Mouse (Mus musculus) stomach, postnatal 0 days (tissue): ENCODE measurements around the gene Fgfr2. TPM values are rescaled to one million over a fixed set of nuclear protein-coding genes. Genes with fewer than 3 reads are reported as not detected.
"Not testable (repeated sequence)": the region's sequence is repeated elsewhere in the genome, so short reads cannot be mapped to it uniquely, and the experiment has no call there.

Experiments used
- ATAC-seq: fragments of 200-750 bp; cut with Nextera tagmentation; 2 replicates; pipeline ENCODE4 v1.8.0; 2017; ENCODE audit not compliant: low FRiP score, low TSS enrichment
- DNase-seq: peaks from one replicate; pipeline ENCODE4 v3.0.0-alpha.2; 2016; ENCODE audit warnings: low spot score
- H3K27ac ChIP-seq: fragments of 300-500 bp; sonication (generic); replicated peaks from 2 replicates; pipeline ENCODE4 v1.5.1; 2014; ENCODE audit warnings: mild to moderate bottlenecking, control low read depth
- H3K27me3 ChIP-seq: fragments of 300-500 bp; sonication (generic); 2 replicates; pipeline ENCODE4 v1.6.1; 2014; ENCODE audit warnings: low read length; ENCODE audit not compliant: control insufficient read depth, insufficient read depth
- H3K36me3 ChIP-seq: fragments of 300-500 bp; sonication (generic); 2 replicates; pipeline ENCODE4 v1.6.1; 2014; ENCODE audit warnings: low read length, mixed read lengths; ENCODE audit not compliant: control insufficient read depth, insufficient read depth
- H3K4me1 ChIP-seq: fragments of 300-500 bp; sonication (generic); replicated peaks from 2 replicates; pipeline ENCODE4 v1.6.1; 2014; ENCODE audit warnings: antibody characterized with exemption; ENCODE audit not compliant: control insufficient read depth, insufficient read depth
- H3K4me2 ChIP-seq: fragments of 300-500 bp; sonication (generic); replicated peaks from 2 replicates; pipeline ENCODE4 v1.6.1; 2014; ENCODE audit warnings: low read depth, mild to moderate bottlenecking, control low read depth, moderate library complexity
- H3K4me3 ChIP-seq: fragments of 300-500 bp; sonication (generic); 2 replicates; pipeline ENCODE4 v1.5.1; 2014; ENCODE audit warnings: low read depth, low read length, control low read depth
- H3K9ac ChIP-seq: fragments of 300-500 bp; sonication (generic); 2 replicates; pipeline ENCODE4 v1.6.1; 2014; ENCODE audit warnings: mild to moderate bottlenecking, low read length, control low read depth, mixed read lengths
- H3K9me3 ChIP-seq: fragments of 300-500 bp; sonication (generic); 2 replicates; pipeline ENCODE4 v1.6.1; 2016; ENCODE audit warnings: low read length; ENCODE audit not compliant: control insufficient read depth
- CTCF ChIP-seq: IDR thresholded peaks from 2 replicates; pipeline ENCODE4 v1.5.1; 2016; ENCODE audit warnings: antibody characterized with exemption, low read depth, mild to moderate bottlenecking, moderate library complexity
- EP300 ChIP-seq: optimal IDR thresholded peaks from 2 replicates; pipeline ENCODE3; 2016; ENCODE audit warnings: antibody characterized with exemption
- WGBS: fragments of 180-500 bp; shearing (Covaris S2); extraction: QIAGEN DNeasy Blood & Tissue Kit; methylation state at CpG from one replicate; pipeline ENCODE4 v1.1.7; 2014; 5-methylcytosine and 5-hydroxymethylcytosine counted together
- polyA plus RNA-seq: library from polyadenylated mRNA; unstranded; fragments of >200 nt; fragmentation: Nextera tagmentation; extraction: Ambion mirVana; gene quantifications from 2 replicates; pipeline ENCODE4 v1.2.1, GENCODE M21; 2015

Fgfr2 gene
- polyA plus RNA-seq, 1 experiment from 2014 or later = 60.8 TPM

- ATAC-seq = no peak
- Histone ChIP-seq H3K27ac (no peak overlapping the region), H3K4me3 (no peak overlapping the region), H3K4me1 (no peaks in the 10 kb centered on the region; the same call in 1 of the 2 replicates), H3K9me3 (no peaks in the 10 kb centered on the region), H3K9ac (no peak overlapping the region), H3K4me2 (no peak overlapping the region), H3K36me3 (no peaks in the 10 kb centered on the region), H3K27me3 (no peaks in the 10 kb centered on the region)
- TF ChIP-seq CTCF = no peak
- no peak for TF ChIP-seq EP300
- WGBS = 54% methylated on average over 5 of the region's 5 CpGs
- no peak for DNase-seq
Observed at GRCm38 (mm10) chr7:132447558-132447957, 675.6 kb downstream of the Fgfr2 start.

GRCm38 (mm10) chr7:132446841-132447240 is 676.3 kb downstream of the Fgfr2 start:
- no peak for ATAC-seq
- Histone ChIP-seq H3K4me1 (no peaks in the 10 kb centered on the region; the same call in 1 of the 2 replicates), H3K27ac (0 out of 2 replicates have a peak overlapping the region, but pooled peaks have one; percentile 56), H3K4me3 (no peak overlapping the region), H3K27me3 (no peaks in the 10 kb centered on the region), H3K36me3 (no peaks in the 10 kb centered on the region), H3K4me2 (no peak overlapping the region), H3K9ac (no peak overlapping the region), H3K9me3 (no peaks in the 10 kb centered on the region)
- no peak for DNase-seq
- TF ChIP-seq EP300 (no peak), CTCF (no peak)
- 59% methylated on average over 5 of the region's 5 CpGs for WGBS

- Histone ChIP-seq H3K9me3 (no peaks in the 10 kb centered on the region), H3K4me3 (no peak overlapping the region), H3K36me3 (no peaks in the 10 kb centered on the region), H3K4me1 (no peaks in the 10 kb centered on the region; the same call in 1 of the 2 replicates), H3K27ac (no peak overlapping the region), H3K9ac (no peak overlapping the region), H3K4me2 (no peak overlapping the region), H3K27me3 (no peaks in the 10 kb centered on the region)
- ATAC-seq = no peak
- WGBS = 63% methylated on average over 2 of the region's 2 CpGs
- DNase-seq = no peak
- TF ChIP-seq CTCF = no peak
- TF ChIP-seq EP300 = no peak
Observed at GRCm38 (mm10) chr7:132444221-132444620, 678.9 kb downstream of the Fgfr2 start.

GRCm38 (mm10) chr7:132443769-132444168 is 679.4 kb downstream of the Fgfr2 start:
- H3K4me2 ChIP-seq = no peak overlapping the region
- H3K9me3 ChIP-seq = no peaks in the 10 kb centered on the region
- DNase-seq (no peak), ATAC-seq (peak; percentile 22; the same call in 1 of the 2 replicates)
- WGBS = 30% methylated on average over 2 of the region's 2 CpGs
- H3K27me3 ChIP-seq = no peaks in the 10 kb centered on the region
- no peak for TF ChIP-seq CTCF
- TF ChIP-seq EP300 = no peak
- H3K9ac ChIP-seq = no peak overlapping the region
- no peak overlapping the region for H3K4me3 ChIP-seq
- H3K4me1 ChIP-seq = no peaks in the 10 kb centered on the region; the same call in 1 of the 2 replicates
- H3K27ac ChIP-seq = peak overlapping the region; percentile 58
- H3K36me3 ChIP-seq = no peaks in the 10 kb centered on the region

GRCm38 (mm10) chr7:132443134-132443533 is 680.0 kb downstream of the Fgfr2 start:
- peak overlapping the region; percentile 58 for H3K27ac ChIP-seq
- TF ChIP-seq EP300 (no peak), CTCF (no peak)
- no peak for DNase-seq
- H3K27me3 ChIP-seq = no peaks in the 10 kb centered on the region
- H3K4me3 ChIP-seq = no peak overlapping the region
- H3K36me3 ChIP-seq = no peaks in the 10 kb centered on the region
- no peak; the same call in 1 of the 2 replicates for ATAC-seq
- no peaks in the 10 kb centered on the region for H3K9me3 ChIP-seq
- H3K4me1 ChIP-seq = no peaks in the 10 kb centered on the region; the same call in 1 of the 2 replicates
- no peak overlapping the region for H3K4me2 ChIP-seq
- no peak overlapping the region for H3K9ac ChIP-seq
- WGBS = 74% methylated on average over 3 of the region's 3 CpGs

GRCm38 (mm10) chr7:132442133-132442763 is 680.9 kb downstream of the Fgfr2 start:
- not testable (repeated sequence) for H3K4me3 ChIP-seq, H3K27ac ChIP-seq, H3K9ac ChIP-seq, H3K4me2 ChIP-seq, H3K4me1 ChIP-seq, H3K27me3 ChIP-seq, H3K9me3 ChIP-seq, DNase-seq, H3K36me3 ChIP-seq, ATAC-seq
- 86% methylated on average over 3 of the region's 3 CpGs for WGBS
